8 mouse cellular contexts compared by ENCODE assay signal in the genomic region with DNA sequence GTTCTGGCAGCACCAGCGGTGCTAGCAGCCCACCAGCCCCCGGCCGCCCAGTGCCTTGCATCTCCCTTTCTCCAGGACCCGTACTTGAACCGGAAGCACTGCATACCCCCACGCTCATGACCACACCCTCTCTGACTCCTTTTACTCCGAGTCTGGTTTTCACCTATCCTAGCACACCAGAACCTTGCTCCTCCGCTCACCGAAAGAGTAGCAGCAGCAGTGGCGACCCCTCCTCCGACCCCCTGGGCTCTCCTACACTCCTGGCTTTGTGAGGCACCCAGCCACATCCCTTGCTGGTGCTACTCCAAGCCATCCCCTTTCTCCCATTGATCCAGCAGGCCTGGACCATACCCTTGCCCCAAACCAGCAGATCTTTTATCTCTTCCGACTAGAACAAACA. TPM values are rescaled to one million over a fixed set of nuclear protein-coding genes. Genes with fewer than 3 reads are reported as not detected.
DNase-seq lines count a peak whose midpoint lies in the region; ATAC-seq and TF ChIP-seq lines count a peak whose summit lies in the region.
"Had no signal": no experiment of that assay in that cellular context is flagged by ENCODE, and none has a peak within 500 bp of the region (broad histone marks: within the 10 kb centered on the region; RNA-seq: fewer than 3 reads in every experiment).

No protein-coding gene starts in this region.

- no peak for ATAC-seq in lung, postnatal 0 days
- no peak for ATAC-seq in forebrain, embryonic 15.5 days (replicated peaks)
- ATAC-seq in limb, embryonic 15.5 days (ENCODE audit: insufficient number of reproducible peaks, low FRiP score, low TSS enrichment, low read depth), result no peak

- peak overlapping the region; percentile 98 for H3K4me2 ChIP-seq in lung, postnatal 0 days (replicated peaks; ENCODE audit: low read depth, low read length)
- peak overlapping the region; percentile 94 for H3K4me2 ChIP-seq in forebrain, embryonic 15.5 days (replicated peaks)
- no peak overlapping the region for H3K4me2 ChIP-seq in limb, embryonic 15.5 days

- 52% methylated on average over 12 of the region's 12 CpGs for WGBS in lung, postnatal 0 days
- 76% methylated on average over 12 of the region's 12 CpGs for WGBS in forebrain, embryonic 15.5 days
- 84% methylated on average over 12 of the region's 12 CpGs for WGBS in limb, embryonic 15.5 days

- no peak overlapping the region for H3K27ac ChIP-seq in lung, postnatal 0 days (ENCODE audit: low read length)
- no peak overlapping the region for H3K27ac ChIP-seq in forebrain, embryonic 15.5 days (replicated peaks)
- H3K27ac ChIP-seq in limb, embryonic 15.5 days, result no peak overlapping the region

- H3K9ac ChIP-seq in lung, postnatal 0 days (replicated peaks; ENCODE audit: low read depth), result 0 out of 2 replicates have a peak overlapping the region, but pooled peaks have one; percentile 3
- peak overlapping the region; percentile 68; the same call in 1 of the 2 replicates for H3K9ac ChIP-seq in forebrain, embryonic 15.5 days (replicated peaks)
- no peak overlapping the region for H3K9ac ChIP-seq in limb, embryonic 15.5 days

- H3K27me3 ChIP-seq in lung, postnatal 0 days (replicated peaks; ENCODE audit: insufficient read depth, low read length), result no peaks in the 10 kb centered on the region
- peaks cover 15% of the 10 kb centered on the region for H3K27me3 ChIP-seq in forebrain, embryonic 15.5 days
- H3K27me3 ChIP-seq in limb, embryonic 15.5 days, result peaks cover 6% of the 10 kb centered on the region

- DNase-seq in lung, postnatal 0 days (ENCODE audit: low spot score), result no peak
- DNase-seq in lung, postnatal 10 days, result no peak
- DNase-seq in right cerebral cortex, postnatal 25 days, result no peak
- DNase-seq in left cerebral cortex, adult 9 months (ENCODE audit: low spot score in 2 of 2), result no peak
- no peak for DNase-seq in gastrocnemius, adult 8-10 months (ENCODE audit: low spot score in 2 of 2)

- no peaks in the 10 kb centered on the region for H3K36me3 ChIP-seq in lung, postnatal 0 days (ENCODE audit: insufficient read depth, low read length)
- H3K36me3 ChIP-seq in forebrain, embryonic 15.5 days, result 0 out of 2 replicates have a peak, but pooled peaks cover 3% of the 10 kb centered on the region
- peaks cover 13% of the 10 kb centered on the region for H3K36me3 ChIP-seq in limb, embryonic 15.5 days

- peak overlapping the region; percentile 79 for H3K4me3 ChIP-seq in lung, postnatal 0 days (ENCODE audit: low read depth, low read length)
- 0 out of 2 replicates have a peak overlapping the region, but pooled peaks have one; percentile 59 for H3K4me3 ChIP-seq in forebrain, embryonic 15.5 days
- peak overlapping the region; percentile 73; the same call in 1 of the 2 replicates for H3K4me3 ChIP-seq in limb, embryonic 15.5 days

- TF ChIP-seq CTCF in lung, postnatal 0 days (IDR thresholded peaks at IDR 0.05), result no peak

- no peaks in the 10 kb centered on the region for H3K9me3 ChIP-seq in lung, postnatal 0 days (ENCODE audit: low read length)
- no peaks in the 10 kb centered on the region for H3K9me3 ChIP-seq in forebrain, embryonic 15.5 days
- H3K9me3 ChIP-seq in limb, embryonic 15.5 days, result no peaks in the 10 kb centered on the region

- TF ChIP-seq EP300 in lung, postnatal 0 days (IDR thresholded peaks at IDR 0.05), result no peak

- peaks cover 12% of the 10 kb centered on the region for H3K4me1 ChIP-seq in lung, postnatal 0 days (ENCODE audit: insufficient read depth, low read depth, low read length)
- H3K4me1 ChIP-seq in forebrain, embryonic 15.5 days, result peaks cover 35% of the 10 kb centered on the region
- peaks cover 31% of the 10 kb centered on the region for H3K4me1 ChIP-seq in limb, embryonic 15.5 days

RNA-seq across cellular contexts. Expression of a gene that starts 2.7 kb away (rescaled TPM):
- polyA plus RNA-seq in lung, postnatal 0 days (2015; fragmentation: Nextera tagmentation; extraction: Ambion mirVana), result 14.4 and 18.0 TPM in 2 replicates
- polyA plus RNA-seq in forebrain, embryonic 15.5 days (2015; fragmentation: Nextera tagmentation; extraction: Ambion mirVana), result 10.7 and 11.4 TPM in 2 replicates
- 6.6 and 6.9 TPM in 2 replicates for polyA plus RNA-seq in limb, embryonic 15.5 days (2015; fragmentation: Nextera tagmentation; extraction: Ambion mirVana)
- total RNA-seq in gastrocnemius, adult 8-10 months (2022), result 1 to 10 TPM; 5.5 to 8.1 (median 6.3) TPM

RNA-seq across cellular contexts. Expression of a gene that starts 5.4 kb away (rescaled TPM):
- 133 and 135 TPM in 2 replicates for polyA plus RNA-seq in lung, postnatal 0 days (2015; fragmentation: Nextera tagmentation; extraction: Ambion mirVana)
- 160 and 184 TPM in 2 replicates for polyA plus RNA-seq in forebrain, embryonic 15.5 days (2015; fragmentation: Nextera tagmentation; extraction: Ambion mirVana)
- 99.3 and 105 TPM in 2 replicates for polyA plus RNA-seq in limb, embryonic 15.5 days (2015; fragmentation: Nextera tagmentation; extraction: Ambion mirVana)
- total RNA-seq in gastrocnemius, adult 8-10 months (2022), result 10 to 100 TPM; 29.2 to 35.1 (median 32.8) TPM

RNA-seq across cellular contexts. Expression of a gene that starts 7.7 kb away (rescaled TPM):
- polyA plus RNA-seq in lung, postnatal 0 days (2015; fragmentation: Nextera tagmentation; extraction: Ambion mirVana), result 0.31 TPM in 1 of 2 replicates, not detected in the other
- not detected in 2 replicates for polyA plus RNA-seq in forebrain, embryonic 15.5 days (2015; fragmentation: Nextera tagmentation; extraction: Ambion mirVana)
- not detected in 2 replicates for polyA plus RNA-seq in limb, embryonic 15.5 days (2015; fragmentation: Nextera tagmentation; extraction: Ambion mirVana)
- not detected for total RNA-seq in gastrocnemius, adult 8-10 months (2022)
- total RNA-seq: left cerebral cortex, adult 8-10 months had no signal

RNA-seq across cellular contexts. Expression of a gene that starts 13.3 kb away (rescaled TPM):
- 2.6 and 2.8 TPM in 2 replicates for polyA plus RNA-seq in lung, postnatal 0 days (2015; fragmentation: Nextera tagmentation; extraction: Ambion mirVana)
- polyA plus RNA-seq in forebrain, embryonic 15.5 days (2015; fragmentation: Nextera tagmentation; extraction: Ambion mirVana), result 4.4 and 4.8 TPM in 2 replicates
- 0.82 and 1.7 TPM in 2 replicates for polyA plus RNA-seq in limb, embryonic 15.5 days (2015; fragmentation: Nextera tagmentation; extraction: Ambion mirVana)
- total RNA-seq in gastrocnemius, adult 8-10 months (2022), result not detected

RNA-seq across cellular contexts. Expression of a gene that starts 18.7 kb away (rescaled TPM):
- polyA plus RNA-seq in lung, postnatal 0 days (2015; fragmentation: Nextera tagmentation; extraction: Ambion mirVana), result 91.8 and 96.1 TPM in 2 replicates
- polyA plus RNA-seq in forebrain, embryonic 15.5 days (2015; fragmentation: Nextera tagmentation; extraction: Ambion mirVana), result 30.1 TPM in 2 replicates
- polyA plus RNA-seq in limb, embryonic 15.5 days (2015; fragmentation: Nextera tagmentation; extraction: Ambion mirVana), result 221 and 223 TPM in 2 replicates
- 1 to 10 TPM; 3.2 to 6.1 (median 3.8) TPM for total RNA-seq in gastrocnemius, adult 8-10 months (2022)
